Mouse (Mus musculus) hindlimb bud, embryonic 11.5 days (tissue): ENCODE data around the gene Gm2007.
"Not testable (repeated sequence)": the region's sequence is repeated elsewhere in the genome, so short reads cannot be mapped to it uniquely, and the experiment has no call there.

Experiments
- DNase-seq: peaks from one replicate; pipeline ENCODE4 v3.0.0-alpha.2; 2012; ENCODE audit warnings: low read depth, low spot score; ENCODE audit errors: extremely low spot score

Gene Gm2007

GRCm38 (mm10) chr2:175741237-175741636, at the start of gene Gm2007:
Gene Gm2007 (plus strand): TSS chr2:175741537.
- DNase-seq: not testable (repeated sequence)

DNA sequence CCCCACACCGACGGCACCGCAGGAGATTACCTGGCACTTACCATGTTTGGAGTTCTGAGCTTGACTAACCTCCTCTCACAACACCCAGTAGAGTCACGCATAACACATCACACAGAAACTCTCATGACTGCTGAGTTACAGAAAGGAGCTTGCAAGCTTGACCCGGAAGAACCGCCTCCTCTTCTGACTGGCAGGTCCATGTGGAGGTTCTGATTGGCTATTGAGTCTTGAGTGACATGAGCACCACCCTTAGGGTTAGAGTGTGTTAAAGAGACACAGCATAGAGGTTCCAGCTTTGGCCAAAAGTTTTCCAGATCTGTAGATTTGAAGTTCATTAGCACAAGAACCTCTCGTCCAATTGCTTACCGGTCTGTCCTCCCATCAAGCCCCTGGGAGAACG, 37.8 kb upstream of the Gm2007 start, which contains the start of gene Zfp969:
TSS of gene Zfp969 (minus strand) at position 101 of the 400 bp plus-strand sequence.
- DNase-seq: not testable (repeated sequence)

DNA sequence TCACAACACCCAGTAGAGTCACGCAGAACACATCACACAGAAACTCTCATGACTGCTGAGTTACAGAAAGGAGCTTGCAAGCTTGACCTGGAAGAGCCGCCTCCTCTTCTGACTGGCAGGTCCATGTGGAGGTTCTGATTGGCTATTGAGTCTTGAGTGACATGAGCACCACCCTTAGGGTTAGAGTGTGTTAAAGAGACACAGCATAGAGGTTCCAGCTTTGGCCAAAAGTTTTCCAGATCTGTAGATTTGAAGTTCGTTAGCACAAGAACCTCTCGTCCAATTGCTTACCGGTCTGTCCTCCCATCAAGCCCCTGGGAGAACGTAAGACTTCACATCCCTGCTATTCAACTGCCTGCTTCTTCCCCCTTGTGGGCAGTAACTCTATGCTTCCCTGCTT, 59.7 kb downstream of the Gm2007 start, which contains the start of gene Gm14288:
TSS of gene Gm14288 (minus strand) at position 101 of the 400 bp plus-strand sequence.
- not testable (repeated sequence) for DNase-seq
